Mouse (Mus musculus) embryonic facial prominence, embryonic 14.5 days (tissue): ENCODE measurements around the gene Tnk2. TPM values are rescaled to one million over a fixed set of nuclear protein-coding genes. Genes with fewer than 3 reads are reported as not detected.
A peak's percentile ranks its signal among the peaks of the same experiment; 100 is the strongest.

Source experiments
- ATAC-seq: fragments of 200-750 bp; cut with Nextera tagmentation; 2 replicates; pipeline ENCODE4 v1.8.0; 2017; ENCODE audit warnings: low read depth, moderate number of reproducible peaks, moderate TSS enrichment
- DNase-seq: peaks from one replicate; pipeline ENCODE4 v3.0.0-alpha.2; 2015; ENCODE audit warnings: low spot score
- H3K27ac ChIP-seq: fragments of 300-500 bp; sonication (generic); replicated peaks from 2 replicates; pipeline ENCODE4 v1.5.1; 2014; ENCODE audit warnings: low read depth, mild to moderate bottlenecking, low read length, moderate library complexity
- H3K27me3 ChIP-seq: fragments of 300-500 bp; sonication (generic); replicated peaks from 2 replicates; pipeline ENCODE4 v1.6.1; 2014; ENCODE audit warnings: low read length; ENCODE audit not compliant: control insufficient read depth, insufficient read depth
- H3K36me3 ChIP-seq: fragments of 300-500 bp; sonication (generic); 2 replicates; pipeline ENCODE4 v1.6.1; 2014; ENCODE audit warnings: low read length, mixed read lengths; ENCODE audit not compliant: control insufficient read depth, insufficient read depth
- H3K4me1 ChIP-seq: fragments of 300-500 bp; sonication (generic); 2 replicates; pipeline ENCODE4 v1.6.1; 2014; ENCODE audit warnings: antibody characterized with exemption, low read length; ENCODE audit not compliant: control insufficient read depth, insufficient read depth
- H3K4me2 ChIP-seq: fragments of 300-500 bp; sonication (generic); 2 replicates; pipeline ENCODE4 v1.6.1; 2014; ENCODE audit warnings: low read depth, mild to moderate bottlenecking, low read length, moderate library complexity, mixed read lengths
- H3K4me3 ChIP-seq: fragments of 300-500 bp; sonication (generic); 2 replicates; pipeline ENCODE4 v1.5.1; 2014; ENCODE audit warnings: low read depth, mild to moderate bottlenecking, low read length
- H3K9ac ChIP-seq: fragments of 300-500 bp; sonication (generic); 2 replicates; pipeline ENCODE4 v1.6.1; 2014; ENCODE audit warnings: low read depth, mild to moderate bottlenecking, low read length, moderate library complexity, mixed read lengths
- H3K9me3 ChIP-seq: fragments of 300-500 bp; sonication (generic); 2 replicates; pipeline ENCODE4 v1.6.1; 2016; ENCODE audit warnings: low read length; ENCODE audit not compliant: control insufficient read depth
- WGBS: fragments of 180-500 bp; shearing (Covaris S2); extraction: QIAGEN DNeasy Blood & Tissue Kit; methylation state at CpG from one replicate; pipeline ENCODE4 v1.1.7; 2014; 5-methylcytosine and 5-hydroxymethylcytosine counted together
- polyA plus RNA-seq: library from polyadenylated mRNA; unstranded; fragments of >200 nt; fragmentation: Nextera tagmentation; extraction: Ambion mirVana; gene quantifications from 2 replicates; pipeline ENCODE4 v1.2.1, GENCODE M21; 2014

Gene Tnk2
- polyA plus RNA-seq, 1 experiment from 2014 or later = 14.8 TPM

GRCm38 (mm10) chr16:32666671-32667551 lies 23.2 kb downstream of the Tnk2 start:
- WGBS = 73% methylated on average over 9 of the region's 9 CpGs
- H3K27ac ChIP-seq = 0 out of 2 replicates have a peak overlapping the region, but pooled peaks have one; percentile 4

GRCm38 (mm10) chr16:32667552-32667872 lies 23.8 kb downstream of the Tnk2 start:
- ATAC-seq (no peak), DNase-seq (no peak)
- Histone ChIP-seq H3K4me1 (no peaks in the 10 kb centered on the region), H3K36me3 (peaks cover 56% of the 10 kb centered on the region), H3K9me3 (no peaks in the 10 kb centered on the region), H3K27ac (0 out of 2 replicates have a peak overlapping the region, but pooled peaks have one; percentile 8), H3K4me3 (no peak overlapping the region), H3K9ac (no peak overlapping the region), H3K27me3 (no peaks in the 10 kb centered on the region), H3K4me2 (no peak overlapping the region)
- 78% methylated on average over 3 of the region's 3 CpGs for WGBS

More at GRCm38 (mm10) chr16:32666671-32667551, 23.2 kb downstream of the Tnk2 start:
- Histone ChIP-seq H3K9ac (no peak overlapping the region), H3K4me1 (peaks cover 3% of the 10 kb centered on the region; the same call in 1 of the 2 replicates), H3K4me2 (no peak overlapping the region), H3K9me3 (no peaks in the 10 kb centered on the region), H3K27me3 (no peaks in the 10 kb centered on the region), H3K36me3 (peaks cover 51% of the 10 kb centered on the region), H3K4me3 (no peak overlapping the region)
- ATAC-seq = no peak
- DNase-seq = no peak

GRCm38 (mm10) chr16:32668030-32668429 lies 24.4 kb downstream of the Tnk2 start:
- no peaks in the 10 kb centered on the region for H3K9me3 ChIP-seq
- 0 out of 2 replicates have a peak overlapping the region, but pooled peaks have one; percentile 8 for H3K27ac ChIP-seq
- no peak overlapping the region for H3K4me2 ChIP-seq
- no peak overlapping the region for H3K4me3 ChIP-seq
- H3K4me1 ChIP-seq = no peaks in the 10 kb centered on the region
- peak; percentile 39 for DNase-seq
- no peaks in the 10 kb centered on the region for H3K27me3 ChIP-seq
- H3K36me3 ChIP-seq = peaks cover 61% of the 10 kb centered on the region
- ATAC-seq = peak; percentile 59
- H3K9ac ChIP-seq = no peak overlapping the region
- 68% methylated on average over 8 of the region's 10 CpGs for WGBS

DNA sequence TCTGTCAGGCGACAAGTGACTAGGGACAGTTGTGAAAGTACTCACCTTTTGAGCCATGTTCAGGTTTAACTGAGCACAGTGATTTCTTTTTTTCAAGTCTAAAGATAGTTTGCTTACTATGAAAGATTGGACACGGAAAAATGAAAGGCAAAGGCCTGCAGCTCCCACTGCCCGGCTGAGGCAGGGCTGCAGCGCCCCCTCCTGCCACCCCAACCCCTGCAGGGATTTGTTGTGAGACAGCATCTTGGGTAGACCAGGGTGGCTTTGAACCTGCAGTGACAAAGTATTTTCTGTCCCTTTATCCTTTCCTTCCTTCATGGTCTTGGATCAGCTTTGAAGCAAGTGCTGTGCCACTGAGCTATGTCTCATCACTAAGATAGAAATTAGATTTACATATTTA lies 24.8 kb downstream of the Tnk2 start:
- Histone ChIP-seq H3K4me2 (no peak overlapping the region), H3K4me3 (no peak overlapping the region), H3K9ac (no peak overlapping the region), H3K27ac (no peak overlapping the region), H3K9me3 (no peaks in the 10 kb centered on the region), H3K4me1 (no peaks in the 10 kb centered on the region), H3K27me3 (no peaks in the 10 kb centered on the region), H3K36me3 (peaks cover 61% of the 10 kb centered on the region)
- WGBS = 42% methylated on average over 4 of the region's 4 CpGs
- DNase-seq (no peak), ATAC-seq (no peak)

- no peak overlapping the region for H3K4me2 ChIP-seq
- no peaks in the 10 kb centered on the region for H3K4me1 ChIP-seq
- no peak overlapping the region for H3K4me3 ChIP-seq
- no peaks in the 10 kb centered on the region for H3K27me3 ChIP-seq
- ATAC-seq (no peak), DNase-seq (no peak)
- H3K9me3 ChIP-seq = no peaks in the 10 kb centered on the region
- H3K27ac ChIP-seq = no peak overlapping the region
- 88% methylated on average over 10 of the region's 10 CpGs for WGBS
- peaks cover 62% of the 10 kb centered on the region for H3K36me3 ChIP-seq
- H3K9ac ChIP-seq = no peak overlapping the region
Measured at GRCm38 (mm10) chr16:32669243-32669642, 25.6 kb downstream of the Tnk2 start.

GRCm38 (mm10) chr16:32670354-32671124 lies 26.9 kb downstream of the Tnk2 start:
- no peak overlapping the region for H3K9ac ChIP-seq
- H3K4me1 ChIP-seq = no peaks in the 10 kb centered on the region
- no peaks in the 10 kb centered on the region for H3K27me3 ChIP-seq
- no peak overlapping the region for H3K4me2 ChIP-seq
- DNase-seq (no peak), ATAC-seq (no peak)
- no peaks in the 10 kb centered on the region for H3K9me3 ChIP-seq
- H3K27ac ChIP-seq = no peak overlapping the region
- H3K36me3 ChIP-seq = peaks cover 71% of the 10 kb centered on the region
- H3K4me3 ChIP-seq = no peak overlapping the region
- WGBS = 84% methylated on average over 10 of the region's 10 CpGs

- Histone ChIP-seq H3K9ac (no peak overlapping the region; the same call in 1 of the 2 replicates), H3K27me3 (no peaks in the 10 kb centered on the region), H3K4me2 (no peak overlapping the region), H3K36me3 (peaks cover 71% of the 10 kb centered on the region), H3K4me3 (no peak overlapping the region), H3K4me1 (no peaks in the 10 kb centered on the region), H3K9me3 (no peaks in the 10 kb centered on the region), H3K27ac (no peak overlapping the region)
- no peak for DNase-seq
- no peak for ATAC-seq
- 84% methylated on average over 13 of the region's 13 CpGs for WGBS
Measured at GRCm38 (mm10) chr16:32671206-32671887, 27.7 kb downstream of the Tnk2 start.

- no peak for ATAC-seq
- no peaks in the 10 kb centered on the region for H3K9me3 ChIP-seq
- no peak overlapping the region for H3K27ac ChIP-seq
- H3K4me1 ChIP-seq = no peaks in the 10 kb centered on the region
- no peak for DNase-seq
- H3K4me2 ChIP-seq = no peak overlapping the region
- H3K4me3 ChIP-seq = no peak overlapping the region
- H3K9ac ChIP-seq = no peak overlapping the region
- no peaks in the 10 kb centered on the region for H3K27me3 ChIP-seq
- 84% methylated on average over 7 of the region's 7 CpGs for WGBS
- peaks cover 80% of the 10 kb centered on the region for H3K36me3 ChIP-seq
Measured at GRCm38 (mm10) chr16:32672250-32672649, 28.6 kb downstream of the Tnk2 start.
